Mouse (Mus musculus): ENCODE measurements around the gene Zfp1.

DNA sequence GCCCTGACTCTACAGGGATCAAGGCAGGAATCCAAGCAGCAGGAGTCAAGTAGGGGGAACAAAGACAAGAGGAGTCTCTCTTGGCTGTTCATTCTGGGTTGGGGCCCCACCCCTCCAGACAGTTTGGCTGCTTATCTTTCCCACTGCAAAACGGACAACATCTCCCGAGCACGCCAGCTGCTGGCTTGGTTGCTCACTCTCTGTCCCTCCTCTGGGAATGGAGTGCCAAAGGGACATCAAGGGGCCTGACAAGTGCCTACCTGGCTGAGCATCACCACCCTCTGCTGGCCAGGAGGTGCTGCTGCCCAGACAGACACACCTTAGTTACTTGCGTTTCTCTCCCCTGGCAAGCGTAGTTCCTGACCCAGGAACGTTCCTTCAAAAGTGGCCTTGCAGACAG, 74.7 kb downstream of the Zfp1 start:
- TF ChIP-seq USF1 (IDR thresholded peaks at IDR 0.05; ENCODE audit: low read depth) = no peak
- TF ChIP-seq CTCF (IDR thresholded peaks at IDR 0.05; ENCODE audit: control insufficient read depth, insufficient read depth, insufficient read length) = no peak
- TF ChIP-seq CEBPB (IDR thresholded peaks at IDR 0.05; ENCODE audit: low read depth) = no peak
- TF ChIP-seq MAX (IDR thresholded peaks at IDR 0.05) = no peak
- TF ChIP-seq MYOG (IDR thresholded peaks at IDR 0.05; ENCODE audit: control insufficient read depth, extremely low read depth, insufficient read length) = no peak
- TF ChIP-seq FOSL1 (IDR thresholded peaks at IDR 0.05; ENCODE audit: insufficient read depth, low read length, poor library complexity, severe bottlenecking) = no peak
- TF ChIP-seq MYOD1 (IDR thresholded peaks at IDR 0.05; ENCODE audit: control insufficient read depth, insufficient read length, low read depth) = no peak

Measured in C2C12 (cell line).